Mouse (Mus musculus) heart, embryonic 11.5 days (tissue): ENCODE measurements around the gene Stk38. TPM values are rescaled to one million over a fixed set of nuclear protein-coding genes. Genes with fewer than 3 reads are reported as not detected.

Experiments
- ATAC-seq: fragments of 200-750 bp; cut with Nextera tagmentation; replicated peaks from 2 replicates; pipeline ENCODE4 v1.8.0; 2017; ENCODE audit warnings: moderate library complexity; ENCODE audit not compliant: insufficient number of reproducible peaks, low FRiP score, low TSS enrichment
- H3K27ac ChIP-seq: fragments of 300-500 bp; sonication (generic); 2 replicates; pipeline ENCODE4 v1.5.1; 2014; ENCODE audit warnings: mild to moderate bottlenecking, low read depth, low read length
- H3K27me3 ChIP-seq: fragments of 300-500 bp; sonication (generic); 2 replicates; pipeline ENCODE4 v1.6.1; 2014; ENCODE audit warnings: mild to moderate bottlenecking, low read length, mixed read lengths; ENCODE audit not compliant: control insufficient read depth, insufficient read depth
- H3K36me3 ChIP-seq: fragments of 300-500 bp; sonication (generic); 2 replicates; pipeline ENCODE4 v1.6.1; 2014; ENCODE audit warnings: mild to moderate bottlenecking, low read length, moderate library complexity, mixed read lengths; ENCODE audit not compliant: control insufficient read depth, insufficient read depth
- H3K4me1 ChIP-seq: fragments of 300-500 bp; sonication (generic); 2 replicates; pipeline ENCODE4 v1.6.1; 2014; ENCODE audit warnings: low read length; ENCODE audit not compliant: control insufficient read depth, insufficient read depth
- H3K4me2 ChIP-seq: fragments of 300-500 bp; sonication (generic); 2 replicates; pipeline ENCODE4 v1.6.1; 2014; ENCODE audit warnings: mild to moderate bottlenecking, moderate library complexity
- H3K4me3 ChIP-seq: fragments of 300-500 bp; sonication (generic); 2 replicates; pipeline ENCODE4 v1.5.1; 2014; ENCODE audit warnings: low read depth, low read length
- H3K9ac ChIP-seq: fragments of 300-500 bp; sonication (generic); 2 replicates; pipeline ENCODE4 v1.6.1; 2014; ENCODE audit warnings: mild to moderate bottlenecking, low read depth, low read length, moderate library complexity
- H3K9me3 ChIP-seq: fragments of 300-500 bp; sonication (generic); replicated peaks from 2 replicates; pipeline ENCODE4 v1.6.1; 2016; ENCODE audit warnings: low read length; ENCODE audit not compliant: control insufficient read depth
- WGBS: fragments of 180-500 bp; shearing (Covaris S2); extraction: QIAGEN DNeasy Blood & Tissue Kit; methylation state at CpG from one replicate; pipeline ENCODE4 v1.1.7; 2014; ENCODE audit not compliant: insufficient replicate concordance; 5-methylcytosine and 5-hydroxymethylcytosine counted together
- polyA plus RNA-seq: library from polyadenylated mRNA; unstranded; fragments of >200 nt; fragmentation: Nextera tagmentation; extraction: Ambion mirVana; gene quantifications from 2 replicates; pipeline ENCODE4 v1.2.1, GENCODE M21; 2014

Gene Stk38
- polyA plus RNA-seq, 1 experiment from 2014 or later, result 92.7 TPM

GRCm38 (mm10) chr17:28950751-28951150, 57.0 kb downstream of the Stk38 start:
- ATAC-seq, result no peak
- no peak overlapping the region for H3K27ac ChIP-seq
- H3K9ac ChIP-seq, result no peak overlapping the region
- H3K9me3 ChIP-seq, result 0 out of 2 replicates have a peak, but pooled peaks cover 4% of the 10 kb centered on the region
- H3K4me3 ChIP-seq, result no peak overlapping the region
- peaks cover 15% of the 10 kb centered on the region for H3K4me1 ChIP-seq
- WGBS, result 74% methylated on average over 4 of the region's 4 CpGs
- no peak overlapping the region for H3K4me2 ChIP-seq
- H3K36me3 ChIP-seq, result no peaks in the 10 kb centered on the region
- H3K27me3 ChIP-seq, result no peaks in the 10 kb centered on the region

GRCm38 (mm10) chr17:28948661-28949060, 59.1 kb downstream of the Stk38 start:
- no peak overlapping the region for H3K27ac ChIP-seq
- no peak overlapping the region for H3K9ac ChIP-seq
- no peak for ATAC-seq
- no peak overlapping the region for H3K4me3 ChIP-seq
- 76% methylated on average over 4 of the region's 4 CpGs for WGBS
- H3K4me1 ChIP-seq, result peaks cover 8% of the 10 kb centered on the region
- no peaks in the 10 kb centered on the region for H3K36me3 ChIP-seq
- H3K27me3 ChIP-seq, result no peaks in the 10 kb centered on the region
- H3K9me3 ChIP-seq, result 0 out of 2 replicates have a peak, but pooled peaks cover 4% of the 10 kb centered on the region
- no peak overlapping the region for H3K4me2 ChIP-seq

- H3K9me3 ChIP-seq, result 0 out of 2 replicates have a peak, but pooled peaks cover 4% of the 10 kb centered on the region
- H3K27ac ChIP-seq, result no peak overlapping the region
- WGBS, result 88% methylated on average over 19 of the region's 19 CpGs
- no peak overlapping the region for H3K4me2 ChIP-seq
- ATAC-seq, result no peak
- H3K4me3 ChIP-seq, result no peak overlapping the region
- H3K4me1 ChIP-seq, result peaks cover 4% of the 10 kb centered on the region; the same call in 1 of the 2 replicates
- no peak overlapping the region for H3K9ac ChIP-seq
- H3K27me3 ChIP-seq, result no peaks in the 10 kb centered on the region
- no peaks in the 10 kb centered on the region for H3K36me3 ChIP-seq
These were observed 60.5 kb downstream of the Stk38 start for GRCm38 (mm10) chr17:28947011-28947939.

- 93% methylated on average over 7 of the region's 7 CpGs for WGBS
- no peak overlapping the region for H3K4me2 ChIP-seq
- no peak overlapping the region for H3K4me3 ChIP-seq
- H3K9me3 ChIP-seq, result 0 out of 2 replicates have a peak, but pooled peaks cover 4% of the 10 kb centered on the region
- ATAC-seq, result no peak
- H3K4me1 ChIP-seq, result no peaks in the 10 kb centered on the region
- no peak overlapping the region for H3K9ac ChIP-seq
- no peaks in the 10 kb centered on the region for H3K36me3 ChIP-seq
- H3K27ac ChIP-seq, result no peak overlapping the region
- no peaks in the 10 kb centered on the region for H3K27me3 ChIP-seq
These were observed 63.3 kb downstream of the Stk38 start for GRCm38 (mm10) chr17:28944481-28944880.

GRCm38 (mm10) chr17:28943740-28944139, 64.1 kb downstream of the Stk38 start, which contains the start of gene Pxt1:
Pxt1 (minus strand) TSS chr17:28943840.
- WGBS, result 92% methylated on average over 7 of the region's 7 CpGs
- no peak for ATAC-seq
- Histone ChIP-seq H3K27ac (no peak within 1 kb of the TSS), H3K4me3 (no peak within 1 kb of the TSS), H3K4me1 (no peaks in the 10 kb centered on the region), H3K27me3 (no peaks in the 10 kb centered on the region), H3K9me3 (0 out of 2 replicates have a peak, but pooled peaks cover 4% of the 10 kb centered on the region), H3K36me3 (no peaks in the 10 kb centered on the region), H3K9ac (no peak within 1 kb of the TSS), H3K4me2 (no peak within 1 kb of the TSS)

GRCm38 (mm10) chr17:28942101-28942500, 65.7 kb downstream of the Stk38 start:
- H3K4me2 ChIP-seq, result no peak overlapping the region; the same call in 1 of the 2 replicates
- H3K4me3 ChIP-seq, result no peak overlapping the region
- H3K36me3 ChIP-seq, result no peaks in the 10 kb centered on the region
- peak; percentile 67 for ATAC-seq
- H3K9me3 ChIP-seq, result no peaks in the 10 kb centered on the region
- no peak overlapping the region for H3K27ac ChIP-seq
- WGBS, result 73% methylated on average over 10 of the region's 11 CpGs
- no peaks in the 10 kb centered on the region for H3K27me3 ChIP-seq
- no peaks in the 10 kb centered on the region for H3K4me1 ChIP-seq
- no peak overlapping the region for H3K9ac ChIP-seq

- Histone ChIP-seq H3K9ac (no peak overlapping the region), H3K9me3 (no peaks in the 10 kb centered on the region), H3K4me1 (no peaks in the 10 kb centered on the region), H3K27me3 (no peaks in the 10 kb centered on the region), H3K4me2 (no peak overlapping the region), H3K27ac (no peak overlapping the region), H3K36me3 (no peaks in the 10 kb centered on the region), H3K4me3 (no peak overlapping the region)
- 89% methylated on average over 25 of the region's 25 CpGs for WGBS
- no peak for ATAC-seq
These were observed 66.8 kb downstream of the Stk38 start for GRCm38 (mm10) chr17:28940776-28941555.

- Histone ChIP-seq H3K9ac (no peak overlapping the region), H3K36me3 (no peaks in the 10 kb centered on the region), H3K27me3 (no peaks in the 10 kb centered on the region), H3K27ac (no peak overlapping the region), H3K4me1 (0 out of 2 replicates have a peak, but pooled peaks cover 3% of the 10 kb centered on the region), H3K9me3 (no peaks in the 10 kb centered on the region), H3K4me3 (no peak overlapping the region), H3K4me2 (no peak overlapping the region)
- 83% methylated on average over 10 of the region's 10 CpGs for WGBS
- no peak for ATAC-seq
These were observed 71.0 kb downstream of the Stk38 start for GRCm38 (mm10) chr17:28936622-28937345.
